Mouse (Mus musculus): ENCODE measurements around the gene Dhx57. TPM values are rescaled to one million over a fixed set of nuclear protein-coding genes. Genes with fewer than 3 reads are reported as not detected.

Dhx57 gene
- polyA plus RNA-seq (2014; fragmentation: Nextera tagmentation; extraction: Ambion mirVana): 52.8 and 60.1 TPM in 2 replicates

DNA sequence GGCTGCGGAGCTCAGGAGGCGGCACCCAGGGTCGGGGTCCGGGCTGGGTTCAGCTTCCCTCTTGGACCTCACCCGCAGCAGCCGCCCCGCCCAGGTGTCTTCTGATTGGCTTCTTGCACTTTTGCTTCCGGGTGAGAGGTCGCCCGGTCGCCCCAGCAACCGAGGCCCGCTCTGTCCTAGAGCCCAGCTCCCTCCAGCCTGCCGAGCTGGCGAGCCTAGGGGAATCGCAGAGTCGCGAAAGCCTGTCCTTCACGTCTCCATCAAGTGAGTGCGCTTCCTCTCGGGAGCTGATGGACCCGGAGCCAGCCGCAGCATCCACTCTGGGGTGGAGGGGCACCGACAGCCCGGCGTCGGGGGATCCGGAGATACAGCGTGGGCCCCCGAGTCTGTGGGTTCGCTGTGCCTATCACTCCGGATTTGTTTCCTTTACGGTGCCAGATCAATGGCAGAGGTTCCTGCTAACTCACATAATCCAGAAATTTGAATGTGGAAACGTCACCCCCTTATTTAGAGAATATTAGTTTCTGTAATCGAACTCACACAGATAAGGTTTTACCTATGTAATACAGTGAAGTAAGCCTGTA lies at the start of gene Dhx57, which contains the start of gene Morn2:
Dhx57 (minus strand) TSS at position 403 of the 584 bp plus-strand sequence.
Morn2 (plus strand) TSS at position 130 of the 584 bp plus-strand sequence.
- H3K4me1 ChIP-seq (ENCODE audit: control insufficient read depth, insufficient read depth, low read length): peaks cover 7% of the 10 kb centered on the region
- 1% methylated on average over 34 of the region's 35 CpGs for WGBS
- H3K36me3 ChIP-seq (ENCODE audit: control insufficient read depth, insufficient read depth, low read length): no peaks in the 10 kb centered on the region
- no peaks in the 10 kb centered on the region for H3K27me3 ChIP-seq (ENCODE audit: control insufficient read depth, insufficient read depth, low read length)
- H3K9ac ChIP-seq (replicated peaks; ENCODE audit: low read depth, low read length): peak within 1 kb of the TSS; percentile 87
- no peaks in the 10 kb centered on the region for H3K9me3 ChIP-seq (ENCODE audit: control insufficient read depth, low read length)
- H3K4me3 ChIP-seq (ENCODE audit: low read depth, low read length): peak within 1 kb of the TSS; percentile 99
- peak within 1 kb of the TSS; percentile 67 for H3K4me2 ChIP-seq (ENCODE audit: low read depth, low read length)
- peak within 1 kb of the TSS; percentile 91 for H3K27ac ChIP-seq (ENCODE audit: low read depth, low read length)
- peak; percentile 99 for ATAC-seq (ENCODE audit: low read depth)

DNA sequence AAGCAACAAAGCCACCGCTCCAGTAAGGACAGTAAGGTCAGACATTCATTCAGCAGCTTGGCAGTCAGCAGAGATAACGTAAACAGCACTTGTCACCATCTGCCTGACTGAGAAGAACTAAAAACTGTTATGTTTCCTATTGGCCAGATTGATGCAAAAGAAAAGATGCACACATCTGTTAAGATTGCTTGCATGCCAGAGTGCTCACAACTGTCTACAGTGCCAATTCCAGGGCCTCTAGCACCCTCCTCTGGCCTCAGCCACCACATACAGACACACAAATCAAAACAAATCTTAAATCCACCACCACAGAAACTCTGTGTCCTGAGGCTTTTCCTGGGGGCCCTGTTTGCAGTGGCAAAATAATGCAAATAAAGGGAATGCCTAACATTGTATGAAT lies 42.1 kb upstream of the Dhx57 start:
- Histone ChIP-seq H3K9me3 (ENCODE audit: control insufficient read depth, low read length) (no peaks in the 10 kb centered on the region), H3K27me3 (ENCODE audit: control insufficient read depth, insufficient read depth, low read length) (no peaks in the 10 kb centered on the region), H3K9ac (replicated peaks; ENCODE audit: low read depth, low read length) (no peak overlapping the region), H3K4me1 (ENCODE audit: control insufficient read depth, insufficient read depth, low read length) (no peaks in the 10 kb centered on the region), H3K4me2 (ENCODE audit: low read depth, low read length) (no peak overlapping the region), H3K36me3 (ENCODE audit: control insufficient read depth, insufficient read depth, low read length) (no peaks in the 10 kb centered on the region), H3K27ac (ENCODE audit: low read depth, low read length) (no peak overlapping the region), H3K4me3 (ENCODE audit: low read depth, low read length) (no peak overlapping the region)
- ATAC-seq (ENCODE audit: low read depth): no peak
- WGBS: 85% methylated on average over 2 of the region's 2 CpGs

DNA sequence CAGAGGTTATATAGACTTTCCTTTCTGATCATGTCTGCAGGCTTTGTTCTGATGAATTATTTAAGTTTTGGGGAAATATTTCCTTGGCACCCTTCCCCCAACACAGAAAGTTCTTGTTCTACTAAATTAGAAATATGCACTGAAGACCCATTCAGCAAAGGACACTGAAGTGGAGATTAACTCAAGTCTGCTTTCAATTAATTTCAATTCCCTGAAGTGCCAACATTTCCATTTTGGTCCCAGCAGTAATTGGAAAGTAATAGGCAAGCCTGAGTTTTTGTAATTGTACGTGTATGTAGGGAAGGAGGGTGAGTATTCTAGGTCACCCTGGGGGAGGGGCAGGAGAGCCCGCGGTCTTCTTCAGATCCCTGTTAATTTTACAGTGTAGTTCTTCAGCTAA lies 36.2 kb upstream of the Dhx57 start:
- no peaks in the 10 kb centered on the region for H3K27me3 ChIP-seq (ENCODE audit: control insufficient read depth, insufficient read depth, low read length)
- H3K36me3 ChIP-seq (ENCODE audit: control insufficient read depth, insufficient read depth, low read length): no peaks in the 10 kb centered on the region
- no peaks in the 10 kb centered on the region for H3K9me3 ChIP-seq (ENCODE audit: control insufficient read depth, low read length)
- no peak overlapping the region for H3K4me2 ChIP-seq (ENCODE audit: low read depth, low read length)
- no peak overlapping the region for H3K4me3 ChIP-seq (ENCODE audit: low read depth, low read length)
- H3K27ac ChIP-seq (ENCODE audit: low read depth, low read length): no peak overlapping the region
- H3K9ac ChIP-seq (replicated peaks; ENCODE audit: low read depth, low read length): no peak overlapping the region
- H3K4me1 ChIP-seq (ENCODE audit: control insufficient read depth, insufficient read depth, low read length): no peaks in the 10 kb centered on the region
- 77% methylated on average over 3 of the region's 3 CpGs for WGBS
- ATAC-seq (ENCODE audit: low read depth): no peak

DNA sequence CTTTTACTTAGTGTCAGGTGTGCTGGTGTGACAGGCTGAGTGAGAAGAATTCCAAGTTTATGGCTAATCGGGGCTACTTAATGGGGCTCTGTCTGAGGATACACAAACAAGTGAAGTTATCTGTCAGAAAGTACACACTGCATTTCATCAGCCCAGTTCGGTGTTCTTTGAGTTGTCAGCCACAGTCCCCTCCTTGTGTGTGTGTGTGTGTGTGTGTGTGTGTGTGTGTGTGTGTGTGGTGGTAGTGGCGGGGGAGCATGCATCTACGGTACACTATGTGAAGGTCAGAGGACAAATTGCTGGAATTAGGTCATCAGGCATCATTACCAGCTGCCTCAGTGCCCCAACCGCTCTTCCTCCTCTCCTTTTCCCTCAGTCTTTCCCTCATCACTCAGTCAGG lies 35.2 kb upstream of the Dhx57 start:
- H3K36me3 ChIP-seq (ENCODE audit: control insufficient read depth, insufficient read depth, low read length): no peaks in the 10 kb centered on the region
- ATAC-seq (ENCODE audit: low read depth): no peak
- no peaks in the 10 kb centered on the region for H3K27me3 ChIP-seq (ENCODE audit: control insufficient read depth, insufficient read depth, low read length)
- H3K9ac ChIP-seq (replicated peaks; ENCODE audit: low read depth, low read length): no peak overlapping the region
- H3K27ac ChIP-seq (ENCODE audit: low read depth, low read length): no peak overlapping the region
- H3K9me3 ChIP-seq (ENCODE audit: control insufficient read depth, low read length): no peaks in the 10 kb centered on the region
- no peak overlapping the region for H3K4me2 ChIP-seq (ENCODE audit: low read depth, low read length)
- H3K4me3 ChIP-seq (ENCODE audit: low read depth, low read length): no peak overlapping the region
- H3K4me1 ChIP-seq (ENCODE audit: control insufficient read depth, insufficient read depth, low read length): no peaks in the 10 kb centered on the region
- WGBS: 92% methylated on average over 5 of the region's 5 CpGs

DNA sequence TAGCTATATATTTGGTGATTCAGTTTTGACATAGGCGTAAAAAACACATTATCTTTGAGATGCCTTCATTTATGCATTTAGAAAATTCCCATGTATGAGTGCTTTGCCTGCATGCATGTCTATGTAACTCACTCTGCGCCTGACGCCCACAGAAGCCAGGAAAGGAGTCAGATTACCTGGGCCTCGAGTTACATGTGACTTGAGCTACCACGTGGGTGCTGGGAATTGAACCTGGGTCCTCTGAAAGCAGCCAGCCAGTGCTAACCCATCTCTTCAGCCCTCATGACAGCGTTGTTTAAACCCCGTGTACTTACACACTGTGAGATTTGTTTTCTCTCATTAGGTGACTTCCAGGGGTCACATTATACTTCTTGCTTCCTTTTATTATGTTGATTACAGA lies 34.2 kb upstream of the Dhx57 start:
- H3K36me3 ChIP-seq (ENCODE audit: control insufficient read depth, insufficient read depth, low read length): no peaks in the 10 kb centered on the region
- no peak for ATAC-seq (ENCODE audit: low read depth)
- H3K27me3 ChIP-seq (ENCODE audit: control insufficient read depth, insufficient read depth, low read length): no peaks in the 10 kb centered on the region

DNA sequence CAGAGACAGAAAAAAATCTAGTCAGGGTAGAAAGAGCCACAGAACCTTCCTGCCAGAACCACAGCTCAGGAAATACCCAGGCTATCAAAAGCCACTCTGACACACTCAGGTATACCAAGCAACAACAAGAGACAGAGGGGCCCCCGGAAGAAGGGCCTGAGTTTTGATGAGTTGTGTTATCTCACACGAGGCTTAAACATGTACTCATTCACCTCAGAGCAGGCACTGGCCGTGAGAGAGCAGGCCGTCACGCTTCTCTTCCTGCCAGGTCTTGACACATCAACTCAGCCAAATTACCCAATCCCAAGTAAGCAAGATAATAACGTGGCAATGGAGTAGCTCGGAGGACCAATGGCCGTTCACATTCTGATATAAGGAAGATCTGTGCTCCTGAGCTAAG lies 33.4 kb upstream of the Dhx57 start:
- ATAC-seq (ENCODE audit: low read depth): no peak
- H3K4me1 ChIP-seq (ENCODE audit: control insufficient read depth, insufficient read depth, low read length): no peaks in the 10 kb centered on the region
- H3K9ac ChIP-seq (replicated peaks; ENCODE audit: low read depth, low read length): no peak overlapping the region
- H3K36me3 ChIP-seq (ENCODE audit: control insufficient read depth, insufficient read depth, low read length): no peaks in the 10 kb centered on the region
- WGBS: 88% methylated on average over 8 of the region's 8 CpGs
- no peaks in the 10 kb centered on the region for H3K9me3 ChIP-seq (ENCODE audit: control insufficient read depth, low read length)
- no peak overlapping the region for H3K4me2 ChIP-seq (ENCODE audit: low read depth, low read length)
- no peak overlapping the region for H3K27ac ChIP-seq (ENCODE audit: low read depth, low read length)
- no peak overlapping the region for H3K4me3 ChIP-seq (ENCODE audit: low read depth, low read length)
- no peaks in the 10 kb centered on the region for H3K27me3 ChIP-seq (ENCODE audit: control insufficient read depth, insufficient read depth, low read length)

More for the DNA sequence above, 34.2 kb upstream of the Dhx57 start:
- H3K9ac ChIP-seq (replicated peaks; ENCODE audit: low read depth, low read length): no peak overlapping the region
- H3K4me3 ChIP-seq (ENCODE audit: low read depth, low read length): no peak overlapping the region
- no peak overlapping the region for H3K27ac ChIP-seq (ENCODE audit: low read depth, low read length)
- H3K4me2 ChIP-seq (ENCODE audit: low read depth, low read length): no peak overlapping the region
- H3K4me1 ChIP-seq (ENCODE audit: control insufficient read depth, insufficient read depth, low read length): no peaks in the 10 kb centered on the region
- 85% methylated on average over 7 of the region's 7 CpGs for WGBS
- H3K9me3 ChIP-seq (ENCODE audit: control insufficient read depth, low read length): no peaks in the 10 kb centered on the region

DNA sequence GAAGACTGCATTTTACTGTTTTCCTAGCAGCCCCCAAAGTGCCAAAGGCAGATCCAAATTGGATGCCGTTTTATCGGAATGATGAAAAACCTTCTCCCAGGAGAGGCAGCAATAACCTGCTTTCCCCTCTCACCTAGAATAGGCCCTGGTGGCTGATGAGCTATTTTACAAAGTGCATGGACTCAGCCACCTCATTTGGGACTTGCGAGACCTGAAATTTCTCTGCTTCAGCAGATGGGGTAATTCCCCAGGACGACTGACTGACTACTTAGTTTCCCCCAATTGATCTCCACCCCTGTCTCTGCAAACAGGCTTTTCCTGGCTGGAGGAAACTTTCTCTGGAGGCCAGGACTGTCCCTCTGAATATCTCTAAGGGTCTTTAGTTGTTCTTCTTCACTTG lies 32.7 kb upstream of the Dhx57 start:
- no peak overlapping the region for H3K27ac ChIP-seq (ENCODE audit: low read depth, low read length)
- no peak overlapping the region for H3K4me2 ChIP-seq (ENCODE audit: low read depth, low read length)
- H3K4me3 ChIP-seq (ENCODE audit: low read depth, low read length): no peak overlapping the region
- WGBS: 67% methylated on average over 4 of the region's 4 CpGs
- no peak overlapping the region for H3K9ac ChIP-seq (replicated peaks; ENCODE audit: low read depth, low read length)
- no peaks in the 10 kb centered on the region for H3K9me3 ChIP-seq (ENCODE audit: control insufficient read depth, low read length)
- no peaks in the 10 kb centered on the region for H3K27me3 ChIP-seq (ENCODE audit: control insufficient read depth, insufficient read depth, low read length)
- ATAC-seq (ENCODE audit: low read depth): no peak
- no peaks in the 10 kb centered on the region for H3K4me1 ChIP-seq (ENCODE audit: control insufficient read depth, insufficient read depth, low read length)
- no peaks in the 10 kb centered on the region for H3K36me3 ChIP-seq (ENCODE audit: control insufficient read depth, insufficient read depth, low read length)

DNA sequence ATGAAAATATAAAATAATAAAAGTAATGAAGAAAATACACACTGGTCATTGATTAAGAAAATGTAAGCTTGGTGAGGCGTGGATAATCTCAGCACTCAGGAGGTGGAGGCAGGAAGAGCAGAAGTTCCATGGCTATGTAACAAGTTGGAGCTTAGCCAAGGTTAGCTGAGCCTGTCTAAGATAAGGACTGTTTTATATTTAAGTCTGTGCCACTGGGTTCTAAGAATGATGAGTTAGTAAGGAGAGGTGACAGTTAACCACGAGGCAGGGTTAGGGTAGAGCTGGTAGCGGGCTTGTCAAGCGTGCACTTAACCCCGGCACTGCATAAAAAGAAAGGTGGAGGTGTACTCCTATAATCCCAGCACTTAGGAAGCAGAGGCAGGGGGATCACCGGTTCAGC lies 32.0 kb upstream of the Dhx57 start:
- no peak overlapping the region for H3K4me3 ChIP-seq (ENCODE audit: low read depth, low read length)
- no peaks in the 10 kb centered on the region for H3K4me1 ChIP-seq (ENCODE audit: control insufficient read depth, insufficient read depth, low read length)
- WGBS: 95% methylated on average over 6 of the region's 6 CpGs
- no peaks in the 10 kb centered on the region for H3K27me3 ChIP-seq (ENCODE audit: control insufficient read depth, insufficient read depth, low read length)
- H3K4me2 ChIP-seq (ENCODE audit: low read depth, low read length): no peak overlapping the region
- ATAC-seq (ENCODE audit: low read depth): no peak
- no peak overlapping the region for H3K27ac ChIP-seq (ENCODE audit: low read depth, low read length)
- H3K9me3 ChIP-seq (ENCODE audit: control insufficient read depth, low read length): no peaks in the 10 kb centered on the region
- H3K9ac ChIP-seq (replicated peaks; ENCODE audit: low read depth, low read length): no peak overlapping the region
- H3K36me3 ChIP-seq (ENCODE audit: control insufficient read depth, insufficient read depth, low read length): no peaks in the 10 kb centered on the region

DNA sequence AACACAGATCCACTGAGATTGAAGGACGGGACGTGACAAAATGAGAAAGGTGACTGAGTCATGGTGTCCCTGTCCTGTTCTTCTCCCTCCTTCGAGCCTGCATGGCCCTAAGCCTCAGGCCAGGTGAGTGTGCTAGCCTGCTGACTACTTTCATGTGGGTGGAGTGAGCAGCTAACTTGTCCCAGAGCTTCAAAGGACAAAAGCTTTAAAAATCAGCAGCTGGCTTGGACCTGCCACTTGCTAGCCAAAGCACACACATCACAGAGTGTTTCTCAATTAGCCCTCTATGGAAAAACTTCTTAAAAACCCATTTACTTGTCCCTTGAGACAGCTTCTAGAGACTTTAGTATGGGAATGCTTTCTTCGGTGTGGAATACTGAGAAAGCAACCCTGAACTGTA lies 22.1 kb upstream of the Dhx57 start:
- WGBS: 72% methylated on average over 4 of the region's 4 CpGs
- Histone ChIP-seq H3K36me3 (ENCODE audit: control insufficient read depth, insufficient read depth, low read length) (no peaks in the 10 kb centered on the region), H3K27me3 (ENCODE audit: control insufficient read depth, insufficient read depth, low read length) (no peaks in the 10 kb centered on the region), H3K4me2 (ENCODE audit: low read depth, low read length) (no peak overlapping the region), H3K4me3 (ENCODE audit: low read depth, low read length) (no peak overlapping the region), H3K9me3 (ENCODE audit: control insufficient read depth, low read length) (no peaks in the 10 kb centered on the region), H3K27ac (ENCODE audit: low read depth, low read length) (no peak overlapping the region), H3K4me1 (ENCODE audit: control insufficient read depth, insufficient read depth, low read length) (no peaks in the 10 kb centered on the region), H3K9ac (replicated peaks; ENCODE audit: low read depth, low read length) (no peak overlapping the region)
- ATAC-seq (ENCODE audit: low read depth): no peak
